Mouse (Mus musculus) lung, adult 2 months (tissue): ENCODE data around the gene Sntb2.

Source experiments
- CTCF ChIP-seq: fragments of 200-500 bp; IDR thresholded peaks from 2 replicates; pipeline ENCODE4 v1.5.1; 2011; ENCODE audit warnings: mild to moderate bottlenecking, low read length, control low read depth; ENCODE audit not compliant: insufficient read depth
- POLR2A ChIP-seq: fragments of 200-500 bp; IDR thresholded peaks from 2 replicates; pipeline ENCODE4 v1.6.1; 2011; ENCODE audit warnings: low read depth, mild to moderate bottlenecking, control low read depth, low read length, borderline replicate concordance; ENCODE audit errors: extremely low read depth

DNA sequence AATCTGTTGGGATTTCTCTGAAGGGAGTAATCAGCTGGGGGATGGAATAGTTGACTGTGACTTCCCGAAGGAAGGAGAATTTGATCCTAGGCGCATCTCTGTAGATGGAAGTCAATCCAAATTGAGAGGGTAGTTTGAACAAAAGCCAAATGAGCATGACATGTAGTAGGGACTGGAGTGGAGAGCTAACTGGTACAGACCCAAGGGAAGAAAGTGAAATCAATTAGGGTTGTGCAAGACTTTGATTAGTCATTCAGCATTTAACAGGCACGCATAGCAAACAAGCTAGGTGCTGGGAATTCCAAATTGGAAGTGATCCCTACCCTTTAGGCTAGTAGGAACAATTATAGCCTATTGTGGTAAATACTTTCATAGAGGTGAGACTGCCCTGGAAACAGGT lies 6.3 kb downstream of the Sntb2 start:
- TF ChIP-seq CTCF (no peak), POLR2A (no peak)
